Mouse (Mus musculus) bone marrow, adult 2 months (tissue): ENCODE measurements at regions not wholly inside any gene's neighbourhood (a gene's known extent, or its start where the extent isn't known, plus 50 kb on each side); places are given as distances from the start of the nearest gene placed in this dataset.

Experiments used
- CTCF ChIP-seq: fragments of 200-500 bp; IDR thresholded peaks from 2 replicates; pipeline ENCODE4 v1.5.1; 2011; ENCODE audit warnings: low read length, control low read depth; ENCODE audit not compliant: control insufficient read depth, insufficient read depth
- POLR2A ChIP-seq: fragments of 200-500 bp; IDR thresholded peaks from 2 replicates; pipeline ENCODE4 v1.6.1; 2011; ENCODE audit warnings: low read depth, mild to moderate bottlenecking, control low read depth, low read length, borderline replicate concordance; ENCODE audit not compliant: control insufficient read depth

GRCm38 (mm10) chr7:129842303-129843122, 250.8 kb downstream of the Wdr11 start:
- TF ChIP-seq POLR2A (no peak), CTCF (no peak)
